Mouse (Mus musculus) gastrocnemius, postnatal 10 days (tissue): ENCODE measurements around the gene Zdhhc19. TPM values are rescaled to one million over a fixed set of nuclear protein-coding genes. Genes with fewer than 3 reads are reported as not detected.

ENCODE experiments used
- DNase-seq: peaks from one replicate; pipeline ENCODE4 v3.0.0; 2021; ENCODE audit warnings: mixed read lengths
- long read RNA-seq, 2 experiments: library from polyadenylated mRNA; stranded (forward); transcript quantifications; one replicate each; pipeline ENCODE4 v2.0.0; 2021
- total RNA-seq, 2 experiments: library from RNA; stranded (reverse); gene quantifications; 2 replicates each; pipeline ENCODE4 v1.2.3; 2021

Zdhhc19 gene
- not detected for total RNA-seq
- long read RNA-seq, experiment 1 = 0 reads
- long read RNA-seq, experiment 2 = 0 reads

- DNase-seq = no peak
Measured at GRCm38 (mm10) chr16:32495965-32496364, at the start of gene Zdhhc19. Gene Zdhhc19, plus strand, starts transcription at chr16:32496265.

GRCm38 (mm10) chr16:32446563-32447138 lies 49.4 kb upstream of the Zdhhc19 start:
- no peak for DNase-seq

- DNase-seq = no peak
Measured at GRCm38 (mm10) chr16:32449665-32450064, 46.4 kb upstream of the Zdhhc19 start.

GRCm38 (mm10) chr16:32450133-32450532 lies 45.9 kb upstream of the Zdhhc19 start:
- no peak for DNase-seq

DNA sequence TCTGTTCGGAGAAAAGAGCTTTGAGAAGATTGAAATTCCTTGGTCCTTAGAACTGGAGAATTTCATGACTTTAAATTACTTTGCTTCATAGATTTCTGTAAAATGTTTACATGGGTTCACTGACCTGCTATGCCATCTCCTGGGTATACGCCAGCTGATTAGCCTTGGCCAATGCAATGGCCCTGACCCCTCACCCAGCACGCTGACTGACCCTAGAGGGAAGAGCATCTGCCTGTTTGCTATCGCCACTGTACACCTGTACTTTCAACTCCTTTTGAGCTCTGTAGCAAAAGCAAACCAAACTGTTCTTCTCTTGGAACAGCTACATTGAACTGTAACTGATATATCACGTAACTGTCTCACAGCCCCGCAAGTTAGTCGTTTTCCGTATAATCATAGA lies 43.0 kb upstream of the Zdhhc19 start:
- no peak for DNase-seq

GRCm38 (mm10) chr16:32454646-32455045 lies 41.4 kb upstream of the Zdhhc19 start:
- DNase-seq = no peak

- no peak for DNase-seq
Measured at GRCm38 (mm10) chr16:32456086-32456485, 40.0 kb upstream of the Zdhhc19 start.

DNA sequence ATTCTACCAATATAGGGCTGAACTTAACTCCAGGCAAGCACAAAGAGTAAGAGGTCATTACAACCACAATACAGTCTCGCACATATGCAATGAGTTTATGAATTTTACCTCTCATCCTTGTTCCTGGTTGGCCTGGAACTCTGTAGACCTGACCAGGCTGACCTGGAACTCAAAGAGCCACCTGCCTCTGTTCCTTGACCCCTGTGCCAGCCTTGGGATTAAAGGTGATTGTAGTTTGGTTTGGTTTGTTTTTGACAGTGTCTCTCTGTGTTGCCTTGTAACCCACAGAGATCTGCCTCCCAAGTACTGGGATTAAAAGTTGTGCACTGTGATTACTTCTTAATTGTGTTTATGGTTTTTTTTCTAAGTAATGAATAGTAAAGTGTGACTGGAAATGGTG lies 39.3 kb upstream of the Zdhhc19 start:
- DNase-seq = no peak

GRCm38 (mm10) chr16:32457589-32458386 lies 38.3 kb upstream of the Zdhhc19 start:
- peak; percentile 52 for DNase-seq

DNA sequence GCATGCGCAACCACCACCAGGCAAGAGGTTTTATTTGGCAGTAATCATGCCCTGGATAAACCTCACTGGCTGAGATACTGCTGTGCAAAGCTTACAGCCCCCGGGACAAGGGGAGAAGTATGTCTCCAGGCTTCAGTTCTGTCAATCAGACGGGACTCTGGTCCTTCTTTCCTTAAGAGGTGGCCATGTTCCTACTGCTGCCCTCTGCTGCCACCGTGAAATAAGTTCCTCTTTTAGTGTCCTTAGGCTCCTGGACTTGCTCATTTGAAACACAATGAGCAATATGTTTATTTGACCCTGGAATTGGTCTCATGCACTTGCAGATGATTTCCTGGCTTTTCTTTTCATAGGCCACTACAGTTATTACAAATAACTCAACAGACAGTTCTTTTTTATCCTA lies 35.5 kb upstream of the Zdhhc19 start:
- DNase-seq = no peak

DNA sequence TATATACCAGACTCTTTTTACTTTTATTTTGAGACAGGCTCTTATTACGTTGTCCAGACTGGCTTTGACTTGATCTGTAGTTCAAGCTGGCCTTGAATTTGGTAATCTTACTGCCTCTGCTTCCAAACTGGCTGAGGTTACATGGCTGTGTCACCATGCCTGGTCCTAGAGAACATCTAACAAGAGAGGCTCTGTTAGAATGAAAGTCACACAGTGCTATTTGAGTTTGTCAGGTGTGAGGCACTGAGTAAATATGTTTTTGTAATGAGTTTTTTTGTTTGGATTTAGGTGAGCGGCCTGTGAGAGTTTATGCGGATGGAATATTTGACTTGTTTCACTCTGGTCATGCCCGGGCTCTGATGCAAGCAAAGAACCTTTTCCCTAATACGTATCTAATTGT lies 34.4 kb upstream of the Zdhhc19 start:
- DNase-seq = no peak

DNA sequence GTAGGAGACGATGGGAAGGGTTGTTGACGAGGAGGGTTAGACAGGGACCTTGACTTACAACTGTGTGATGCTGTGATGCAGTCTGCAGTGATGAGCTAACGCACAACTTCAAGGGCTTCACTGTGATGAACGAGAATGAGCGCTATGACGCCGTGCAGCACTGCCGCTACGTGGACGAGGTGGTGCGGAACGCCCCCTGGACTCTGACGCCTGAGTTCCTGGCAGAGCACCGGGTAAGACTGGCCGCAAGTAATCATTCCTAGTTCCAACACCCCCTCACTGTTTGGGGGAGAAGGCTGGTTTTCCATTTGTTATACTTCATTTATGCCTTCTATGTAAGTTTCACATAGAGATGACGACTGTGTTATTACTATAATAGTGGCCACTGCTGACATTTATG lies 33.1 kb upstream of the Zdhhc19 start:
- no peak for DNase-seq

DNA sequence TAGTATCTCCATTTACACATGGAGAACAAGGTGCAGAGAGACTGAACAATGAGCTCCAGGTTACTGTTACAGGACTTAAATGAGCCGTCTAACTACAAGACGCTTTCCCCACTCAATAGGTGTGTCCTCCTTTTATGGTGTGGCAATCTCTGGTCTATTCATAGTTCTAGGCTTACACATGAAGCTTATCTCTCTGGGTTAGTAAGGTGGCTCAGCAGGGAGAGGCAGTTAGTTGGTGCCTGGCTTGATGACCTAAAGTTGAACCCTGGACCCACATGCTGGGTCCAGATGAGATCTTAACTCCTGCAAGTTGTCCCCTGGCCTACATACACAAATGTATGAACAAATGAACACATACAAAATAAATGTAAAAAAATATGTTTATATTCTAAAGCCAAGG lies 32.6 kb upstream of the Zdhhc19 start:
- DNase-seq = no peak

GRCm38 (mm10) chr16:32464908-32465307 lies 31.2 kb upstream of the Zdhhc19 start:
- DNase-seq = no peak

DNA sequence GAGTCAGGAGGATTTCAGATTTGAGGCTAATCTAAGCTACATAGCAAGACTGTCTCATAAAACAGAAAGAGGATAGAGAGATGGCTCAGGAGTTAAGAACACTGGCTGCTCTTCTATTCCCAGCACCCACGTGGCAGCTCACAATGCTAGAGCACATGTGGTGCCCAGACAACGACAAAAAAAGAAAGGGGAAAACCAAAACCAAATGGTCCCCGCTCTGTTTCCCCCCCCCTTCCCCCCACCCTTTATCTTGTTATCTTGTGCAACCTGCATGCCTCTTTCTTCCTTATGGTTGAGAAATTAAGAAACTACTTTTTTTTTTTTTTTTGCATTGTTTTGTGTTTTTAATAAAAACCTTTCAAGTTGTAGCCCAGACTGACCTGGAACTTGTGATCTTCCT lies 27.6 kb upstream of the Zdhhc19 start:
- DNase-seq = no peak

- no peak for DNase-seq
Measured at GRCm38 (mm10) chr16:32469404-32470105, 26.5 kb upstream of the Zdhhc19 start.

DNA sequence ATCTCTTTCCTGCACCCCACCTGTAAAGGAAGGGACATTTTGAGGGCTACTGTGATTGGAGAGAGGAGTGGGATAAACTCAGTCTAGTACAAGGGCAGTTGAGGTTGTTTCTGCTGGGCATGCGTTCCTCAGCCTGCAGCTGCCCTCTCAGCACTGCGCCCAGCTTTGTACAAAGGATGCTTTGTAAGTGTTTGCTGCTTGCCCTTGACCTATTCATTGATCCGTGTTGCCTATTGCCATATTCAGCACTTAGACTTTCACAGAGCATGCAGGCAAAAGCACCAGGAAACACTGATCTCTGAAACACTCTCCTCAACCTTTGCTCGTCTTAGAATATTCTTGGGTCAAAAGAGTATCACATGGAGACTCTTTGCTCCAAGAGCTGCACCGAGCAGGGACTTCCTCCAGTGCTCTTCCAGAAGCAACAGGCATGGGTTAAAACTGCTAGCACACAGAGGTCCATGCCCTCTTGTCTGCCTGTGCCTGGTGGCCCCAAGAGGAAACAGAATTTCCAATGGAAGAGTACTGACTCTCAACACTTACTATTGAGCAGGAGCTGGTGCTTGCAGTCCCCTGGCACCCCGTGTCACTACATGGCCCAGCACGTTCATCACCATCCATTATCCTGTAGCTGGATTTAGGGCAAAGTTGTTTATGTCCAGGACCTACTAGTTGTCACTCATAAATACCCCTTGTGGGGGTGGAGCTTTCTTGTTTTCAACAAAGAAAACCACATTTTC lies 23.6 kb upstream of the Zdhhc19 start:
- DNase-seq = no peak

- no peak for DNase-seq
Measured at GRCm38 (mm10) chr16:32477315-32477714, 18.8 kb upstream of the Zdhhc19 start.

DNA sequence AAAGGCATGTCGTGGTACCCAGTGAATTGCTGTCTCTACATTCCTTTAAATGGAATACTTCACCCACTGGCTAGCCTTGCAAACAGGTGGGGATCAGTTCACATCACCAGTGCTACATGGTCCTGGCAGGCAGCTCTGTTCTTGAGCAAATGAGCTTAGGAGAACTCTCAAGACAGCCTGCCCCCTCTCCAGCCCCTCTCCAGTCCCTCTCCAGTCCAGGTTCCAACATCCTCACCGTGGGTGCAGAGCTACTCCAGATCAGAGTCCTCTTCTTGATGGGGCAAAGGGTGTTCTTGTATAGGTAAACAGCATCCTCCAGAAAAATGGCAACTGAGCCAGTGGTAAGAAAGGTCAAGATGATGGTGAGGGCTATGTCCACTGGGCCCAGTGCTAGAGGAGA lies 16.6 kb upstream of the Zdhhc19 start:
- no peak for DNase-seq

DNA sequence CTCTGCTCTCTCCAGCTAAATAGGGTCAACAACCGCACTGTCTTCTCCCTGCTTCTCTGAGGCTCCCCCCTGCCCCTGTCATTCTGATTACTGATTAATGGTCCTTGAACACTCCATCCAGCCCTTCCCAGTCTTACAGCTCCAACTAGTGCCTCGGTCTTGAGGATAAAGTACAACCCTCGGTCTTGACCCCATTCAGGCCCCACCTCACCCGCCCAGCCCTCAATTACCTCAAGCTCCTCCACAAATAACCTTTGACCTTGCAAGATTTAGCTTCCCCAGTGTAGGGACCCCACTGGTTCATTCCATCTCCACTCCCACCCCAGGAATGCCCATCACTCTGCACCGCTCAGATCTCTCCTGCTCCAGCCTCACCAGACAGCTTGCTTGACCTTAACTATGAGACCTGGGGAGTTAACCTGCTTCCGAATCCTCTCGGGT lies 11.6 kb upstream of the Zdhhc19 start:
- no peak for DNase-seq

GRCm38 (mm10) chr16:32485209-32485608 lies 10.9 kb upstream of the Zdhhc19 start:
- no peak for DNase-seq

DNA sequence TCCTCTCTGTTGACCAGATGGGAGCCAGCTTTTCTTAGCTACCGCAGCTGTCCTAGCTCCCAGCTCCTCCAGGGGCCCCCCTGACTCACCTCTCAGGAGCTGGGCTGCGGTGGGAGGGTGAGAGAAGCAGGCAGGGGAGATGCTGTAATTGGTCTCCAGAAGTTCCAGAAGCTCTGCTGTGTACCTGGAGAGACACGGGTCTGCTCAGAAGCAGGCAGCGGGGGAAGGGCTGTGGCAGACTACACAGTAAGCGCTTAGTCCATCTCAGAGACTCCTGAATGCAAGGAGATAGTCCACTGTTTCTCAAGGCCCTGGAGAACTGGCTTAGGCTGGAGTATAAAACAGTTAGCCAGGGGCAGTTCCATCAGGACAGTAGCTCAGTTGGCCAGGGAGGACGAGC lies 10.0 kb upstream of the Zdhhc19 start:
- DNase-seq = no peak
